Mouse (Mus musculus): ENCODE measurements at regions not wholly inside any gene's neighbourhood (a gene's known extent, or its start where the extent isn't known, plus 50 kb on each side); places are given as distances from the start of the nearest gene placed in this dataset.
"Not testable (repeated sequence)": the region's sequence is repeated elsewhere in the genome, so short reads cannot be mapped to it uniquely, and the experiment has no call there.

DNA sequence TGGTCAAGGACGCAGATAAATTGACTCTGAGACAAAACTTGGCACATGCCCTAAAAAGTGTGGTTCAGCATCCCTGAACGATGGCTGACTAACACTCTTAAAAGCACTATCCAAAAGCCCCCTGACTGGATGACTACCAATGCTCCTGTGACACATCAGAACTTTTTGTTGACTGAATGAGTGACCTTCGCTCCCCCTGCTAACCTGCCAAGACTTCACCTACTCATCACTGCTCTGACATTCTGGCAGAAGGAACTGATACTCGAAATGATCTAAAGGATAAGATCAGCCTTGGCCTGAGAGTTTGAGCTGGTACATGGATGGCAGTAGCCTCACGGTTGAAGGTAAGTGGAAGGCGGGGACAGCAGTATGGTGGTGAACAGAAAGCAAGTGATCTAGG, 62.4 kb upstream of the Tgm3 start:
- not testable (repeated sequence) for DNase-seq (ENCODE audit: low read depth, low spot score)

DNA sequence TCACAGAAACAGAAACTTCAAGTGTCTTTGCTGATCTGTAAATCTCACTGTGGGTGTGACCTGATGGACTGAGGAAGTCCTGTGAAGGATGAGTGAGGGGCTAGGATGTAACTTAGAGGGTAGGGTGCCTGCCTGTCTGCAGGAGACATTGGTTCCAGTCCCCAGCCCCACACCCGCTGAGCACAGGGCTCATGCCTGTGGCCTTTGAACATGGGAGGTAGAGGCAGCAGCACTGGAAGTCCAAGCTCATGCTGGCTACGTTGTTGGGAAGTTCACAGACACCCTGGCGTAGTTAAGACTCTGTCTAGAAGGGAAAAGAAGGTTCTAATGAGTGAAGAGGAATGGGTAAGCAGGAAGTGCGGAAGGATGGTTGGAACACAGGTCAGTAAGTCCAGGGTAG, 59.7 kb upstream of the Tgm3 start:
- DNase-seq (ENCODE audit: low read depth, low spot score): no peak

DNA sequence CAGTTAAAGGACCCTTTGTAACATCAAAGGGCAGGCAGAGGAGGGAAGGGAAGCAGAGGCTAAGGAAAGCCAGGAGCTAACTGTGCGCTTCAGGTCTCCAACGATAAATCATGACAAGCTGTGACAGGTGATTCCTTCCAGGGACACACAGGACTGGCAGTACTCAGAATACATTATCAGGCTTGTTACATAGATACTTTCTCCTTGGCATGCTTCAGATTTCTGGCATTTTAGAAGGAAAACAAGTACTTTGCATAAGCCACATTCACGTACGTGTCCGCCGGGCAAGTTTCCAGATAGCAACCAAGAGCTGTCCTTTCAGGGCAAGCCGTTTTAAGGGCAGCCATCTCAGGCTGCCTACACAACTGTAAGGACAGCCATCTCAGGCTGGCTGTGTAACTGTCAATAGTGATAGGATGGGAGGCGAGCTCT, 56.9 kb upstream of the Tgm3 start:
- DNase-seq (ENCODE audit: low read depth, low spot score): no peak

DNA sequence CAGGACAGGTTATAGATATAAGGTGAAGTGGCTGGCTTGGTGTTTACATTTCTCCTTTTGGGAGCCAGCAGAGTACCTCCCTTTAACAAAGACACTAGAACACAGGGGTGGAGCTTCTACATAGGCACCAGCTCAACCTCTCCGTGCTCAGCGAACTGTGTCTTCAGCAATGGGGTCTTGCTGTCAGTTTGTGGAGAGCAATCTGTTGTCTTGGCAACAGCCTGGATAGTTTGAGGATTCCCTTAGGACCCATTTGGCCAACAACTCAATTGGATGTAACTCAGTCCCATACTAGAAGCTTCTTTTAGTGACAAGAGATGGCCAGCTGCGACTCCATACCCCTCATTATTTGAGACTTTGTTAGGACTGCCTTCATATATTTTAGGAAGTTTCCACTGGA, 54.0 kb upstream of the Tgm3 start:
- no peak for DNase-seq (ENCODE audit: low read depth, low spot score)

DNA sequence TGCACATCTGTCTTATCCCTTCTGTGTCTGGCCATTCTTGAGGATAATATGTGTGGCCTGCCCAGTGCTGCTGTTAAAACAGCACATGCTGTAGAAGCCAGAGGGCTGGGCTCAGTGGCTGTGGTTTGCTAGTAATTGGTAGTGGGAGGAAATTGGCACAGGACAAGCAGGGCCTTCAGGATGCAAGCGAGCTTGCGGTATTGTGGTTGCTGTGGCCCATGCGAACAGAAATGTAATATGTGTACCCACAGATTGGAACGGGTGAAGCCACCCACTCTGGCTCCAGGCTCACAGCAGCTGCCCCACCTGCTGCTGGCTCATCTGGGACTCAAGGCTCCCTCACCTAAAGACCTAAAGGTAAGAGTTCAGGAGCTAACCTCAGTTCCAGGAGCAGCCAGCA, 51.8 kb upstream of the Tgm3 start:
- DNase-seq (ENCODE audit: low read depth, low spot score): no peak

DNA sequence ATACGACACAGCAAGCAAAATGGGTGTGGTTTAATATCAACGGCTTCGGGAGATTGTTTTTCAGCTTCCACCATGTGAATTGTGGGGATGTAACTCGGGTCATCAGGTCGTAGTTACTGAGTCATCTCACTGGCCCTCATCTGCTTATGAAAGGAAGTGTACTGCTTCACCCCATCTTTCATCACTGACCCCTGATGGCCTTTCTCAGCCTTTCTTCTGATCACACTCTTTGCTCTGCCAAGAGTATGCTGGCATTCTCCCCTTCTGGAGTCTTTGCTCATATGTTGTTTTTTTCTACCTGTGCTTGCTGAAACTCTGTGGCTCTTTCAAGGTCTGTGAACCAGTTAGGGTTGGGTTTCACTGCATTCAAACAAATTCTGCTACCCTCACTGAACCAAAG, 50.6 kb upstream of the Tgm3 start:
- DNase-seq (ENCODE audit: low read depth, low spot score): no peak

Data from ES-CJ7 (cell line).